Mouse (Mus musculus) erythroblast, embryonic 14.5 days (primary cell): ENCODE measurements around the gene Slc16a10. TPM values are rescaled to one million over a fixed set of nuclear protein-coding genes. Genes with fewer than 3 reads are reported as not detected.

Experiments
- H3K27me3 ChIP-seq: 2 replicates; pipeline ENCODE4 v1.6.1; 2012; ENCODE audit warnings: inconsistent platforms; ENCODE audit not compliant: control insufficient read depth
- H3K36me3 ChIP-seq: 2 replicates; pipeline ENCODE4 v1.6.1; 2012; ENCODE audit warnings: mild to moderate bottlenecking, inconsistent platforms; ENCODE audit not compliant: control insufficient read depth
- H3K4me1 ChIP-seq: 2 replicates; pipeline ENCODE4 v1.6.1; 2012; ENCODE audit warnings: inconsistent platforms; ENCODE audit not compliant: control insufficient read depth
- H3K4me3 ChIP-seq: replicated peaks from 2 replicates; pipeline ENCODE3; 2012; ENCODE audit warnings: moderate library complexity, mild to moderate bottlenecking, inconsistent platforms
- H3K9me3 ChIP-seq: 2 replicates; pipeline ENCODE4 v1.6.1; 2012; ENCODE audit warnings: low read length, inconsistent platforms, mixed read lengths; ENCODE audit not compliant: control insufficient read depth
- GATA1 ChIP-seq: IDR thresholded peaks from 2 replicates; pipeline ENCODE4 v1.6.1; 2012; ENCODE audit warnings: low read length, inconsistent platforms, mixed read lengths
- TAL1 ChIP-seq: IDR thresholded peaks from 3 replicates; pipeline ENCODE4 v1.6.1; 2012; ENCODE audit warnings: low read length, inconsistent platforms, mixed read lengths
- polyA plus RNA-seq: library from polyadenylated mRNA; stranded (reverse); fragments of >175 nt; gene quantifications from 2 replicates; pipeline ENCODE4 v1.2.3, GENCODE M21; 2012

Slc16a10 gene
- polyA plus RNA-seq, 1 experiment = 11.1 TPM

- H3K27me3 ChIP-seq = no peaks in the 10 kb centered on the region
- no peaks in the 10 kb centered on the region for H3K9me3 ChIP-seq
- TF ChIP-seq GATA1 (no peak), TAL1 (no peak)
- H3K4me1 ChIP-seq = peaks cover 47% of the 10 kb centered on the region
- H3K4me3 ChIP-seq = no peak overlapping the region
- H3K36me3 ChIP-seq = peaks cover 89% of the 10 kb centered on the region
Observed at GRCm38 (mm10) chr10:40102986-40103385, 39.1 kb downstream of the Slc16a10 start.

GRCm38 (mm10) chr10:40102166-40102565, 39.9 kb downstream of the Slc16a10 start:
- Histone ChIP-seq H3K9me3 (no peaks in the 10 kb centered on the region), H3K36me3 (peaks cover 89% of the 10 kb centered on the region), H3K4me3 (no peak overlapping the region), H3K27me3 (no peaks in the 10 kb centered on the region), H3K4me1 (peaks cover 45% of the 10 kb centered on the region)
- TF ChIP-seq GATA1 = no peak
- no peak for TF ChIP-seq TAL1

- TF ChIP-seq TAL1 = no peak
- TF ChIP-seq GATA1 = no peak
- Histone ChIP-seq H3K36me3 (peaks cover 93% of the 10 kb centered on the region), H3K4me3 (no peak overlapping the region), H3K27me3 (no peaks in the 10 kb centered on the region), H3K9me3 (peaks cover 6% of the 10 kb centered on the region), H3K4me1 (peaks cover 20% of the 10 kb centered on the region)
Observed at GRCm38 (mm10) chr10:40098441-40098840, 43.6 kb downstream of the Slc16a10 start.

- Histone ChIP-seq H3K4me1 (peaks cover 13% of the 10 kb centered on the region), H3K4me3 (no peak overlapping the region)
- TF ChIP-seq GATA1 (no peak), TAL1 (no peak)
Observed at GRCm38 (mm10) chr10:40097519-40097918, 44.5 kb downstream of the Slc16a10 start.

GRCm38 (mm10) chr10:40094752-40095151, 47.3 kb downstream of the Slc16a10 start:
- peaks cover 23% of the 10 kb centered on the region for H3K4me1 ChIP-seq
- H3K27me3 ChIP-seq = no peaks in the 10 kb centered on the region
- peaks cover 98% of the 10 kb centered on the region for H3K36me3 ChIP-seq
- no peak overlapping the region for H3K4me3 ChIP-seq
- no peak for TF ChIP-seq GATA1
- TF ChIP-seq TAL1 = no peak
- peaks cover 10% of the 10 kb centered on the region for H3K9me3 ChIP-seq

More at GRCm38 (mm10) chr10:40097519-40097918, 44.5 kb downstream of the Slc16a10 start:
- H3K9me3 ChIP-seq = peaks cover 10% of the 10 kb centered on the region
- H3K36me3 ChIP-seq = peaks cover 93% of the 10 kb centered on the region
- no peaks in the 10 kb centered on the region for H3K27me3 ChIP-seq

GRCm38 (mm10) chr10:40093526-40093925, 48.5 kb downstream of the Slc16a10 start:
- Histone ChIP-seq H3K4me3 (no peak overlapping the region), H3K4me1 (peaks cover 26% of the 10 kb centered on the region), H3K36me3 (peaks cover 98% of the 10 kb centered on the region), H3K9me3 (peaks cover 10% of the 10 kb centered on the region), H3K27me3 (no peaks in the 10 kb centered on the region)
- no peak for TF ChIP-seq GATA1
- TF ChIP-seq TAL1 = no peak

GRCm38 (mm10) chr10:40091455-40091854, 50.6 kb downstream of the Slc16a10 start:
- H3K9me3 ChIP-seq = peaks cover 10% of the 10 kb centered on the region
- peaks cover 95% of the 10 kb centered on the region for H3K36me3 ChIP-seq
- no peak overlapping the region for H3K4me3 ChIP-seq
- H3K4me1 ChIP-seq = peaks cover 25% of the 10 kb centered on the region
- H3K27me3 ChIP-seq = no peaks in the 10 kb centered on the region
- no peak for TF ChIP-seq GATA1
- no peak for TF ChIP-seq TAL1

GRCm38 (mm10) chr10:40090504-40091428, 51.3 kb downstream of the Slc16a10 start:
- Histone ChIP-seq H3K36me3 (peaks cover 95% of the 10 kb centered on the region), H3K27me3 (no peaks in the 10 kb centered on the region), H3K4me1 (peaks cover 25% of the 10 kb centered on the region), H3K9me3 (peaks cover 10% of the 10 kb centered on the region), H3K4me3 (no peak overlapping the region)
- no peak for TF ChIP-seq TAL1
- no peak for TF ChIP-seq GATA1

- peaks cover 21% of the 10 kb centered on the region for H3K4me1 ChIP-seq
- peaks cover 81% of the 10 kb centered on the region for H3K36me3 ChIP-seq
Observed at GRCm38 (mm10) chr10:40084332-40085093, 57.5 kb downstream of the Slc16a10 start.

More at GRCm38 (mm10) chr10:40084332-40085093, 57.5 kb downstream of the Slc16a10 start:
- no peaks in the 10 kb centered on the region for H3K27me3 ChIP-seq
- H3K9me3 ChIP-seq = no peaks in the 10 kb centered on the region
- TF ChIP-seq GATA1 (no peak), TAL1 (no peak)
- no peak overlapping the region for H3K4me3 ChIP-seq
